Mouse (Mus musculus): ENCODE data around the gene Fam214a.

Gene Fam214a

GRCm38 (mm10) chr9:74952756-74953247, at the start of gene Fam214a:
Gene Fam214a (plus strand): TSS chr9:74952884.
- DNase-seq (ENCODE audit: extremely low read depth, low read depth, low spot score): no peak

- no peak for DNase-seq (ENCODE audit: extremely low read depth, low read depth, low spot score)
Observed at GRCm38 (mm10) chr9:74904866-74905508, 47.7 kb upstream of the Fam214a start.

GRCm38 (mm10) chr9:74906951-74907350, 45.7 kb upstream of the Fam214a start:
- peak; percentile 58 for DNase-seq (ENCODE audit: extremely low read depth, low read depth, low spot score)

GRCm38 (mm10) chr9:74909245-74909644, 43.4 kb upstream of the Fam214a start:
- no peak for DNase-seq (ENCODE audit: extremely low read depth, low read depth, low spot score)

- DNase-seq (ENCODE audit: extremely low read depth, low read depth, low spot score): peak; percentile 82
Observed at GRCm38 (mm10) chr9:74910226-74910759, 42.4 kb upstream of the Fam214a start.

GRCm38 (mm10) chr9:74911430-74911829, 41.3 kb upstream of the Fam214a start:
- peak; percentile 62 for DNase-seq (ENCODE audit: extremely low read depth, low read depth, low spot score)

- DNase-seq (ENCODE audit: extremely low read depth, low read depth, low spot score): no peak
Observed at GRCm38 (mm10) chr9:74911919-74912318, 40.8 kb upstream of the Fam214a start.

GRCm38 (mm10) chr9:74912619-74913376, 39.9 kb upstream of the Fam214a start:
- DNase-seq (ENCODE audit: extremely low read depth, low read depth, low spot score): no peak

- DNase-seq (ENCODE audit: extremely low read depth, low read depth, low spot score): no peak
Observed at GRCm38 (mm10) chr9:74915611-74916010, 37.1 kb upstream of the Fam214a start.

GRCm38 (mm10) chr9:74920450-74920849, 32.2 kb upstream of the Fam214a start:
- DNase-seq (ENCODE audit: extremely low read depth, low read depth, low spot score): peak; percentile 99

- no peak for DNase-seq (ENCODE audit: extremely low read depth, low read depth, low spot score)
Observed at GRCm38 (mm10) chr9:74921422-74921821, 31.3 kb upstream of the Fam214a start.

GRCm38 (mm10) chr9:74922884-74923283, 29.8 kb upstream of the Fam214a start:
- DNase-seq (ENCODE audit: extremely low read depth, low read depth, low spot score): no peak

- no peak for DNase-seq (ENCODE audit: extremely low read depth, low read depth, low spot score)
Observed at GRCm38 (mm10) chr9:74923291-74923977, 29.2 kb upstream of the Fam214a start.

GRCm38 (mm10) chr9:74925220-74925769, 27.4 kb upstream of the Fam214a start:
- no peak for DNase-seq (ENCODE audit: extremely low read depth, low read depth, low spot score)

- DNase-seq (ENCODE audit: extremely low read depth, low read depth, low spot score): no peak
Observed at GRCm38 (mm10) chr9:74929981-74930423, 22.7 kb upstream of the Fam214a start.

GRCm38 (mm10) chr9:74930653-74931052, 22.0 kb upstream of the Fam214a start:
- DNase-seq (ENCODE audit: extremely low read depth, low read depth, low spot score): no peak

GRCm38 (mm10) chr9:74935289-74935688, 17.4 kb upstream of the Fam214a start:
- DNase-seq (ENCODE audit: extremely low read depth, low read depth, low spot score): no peak

- peak; percentile 83 for DNase-seq (ENCODE audit: extremely low read depth, low read depth, low spot score)
Observed at GRCm38 (mm10) chr9:74937761-74938160, 14.9 kb upstream of the Fam214a start.

GRCm38 (mm10) chr9:74938670-74939534, 13.8 kb upstream of the Fam214a start:
- no peak for DNase-seq (ENCODE audit: extremely low read depth, low read depth, low spot score)

Data from fat pad, adult 2 months (tissue).